Mouse (Mus musculus): ENCODE data around the gene Tbc1d22a.

Gene Tbc1d22a

DNA sequence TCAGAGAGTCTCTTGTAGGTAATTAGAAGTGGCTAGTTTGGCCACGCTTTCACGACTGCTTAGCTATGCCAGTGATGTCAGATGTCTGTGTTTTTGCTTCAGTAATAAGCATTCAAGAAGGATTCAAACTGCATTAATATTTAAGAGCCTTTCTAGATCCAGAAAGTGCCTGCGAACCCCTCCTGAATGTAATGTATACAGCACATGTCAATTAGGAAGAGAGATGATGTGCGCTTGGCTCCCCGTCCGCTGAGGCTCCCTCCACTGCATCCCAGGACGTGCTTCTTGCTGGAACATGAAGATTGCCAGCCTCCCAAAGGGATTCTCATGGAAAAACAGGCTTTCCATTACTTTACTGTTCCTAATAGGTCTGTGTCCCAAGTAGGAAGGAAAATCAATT, 115.7 kb downstream of the Tbc1d22a start:
- no peak for ATAC-seq (ENCODE audit: insufficient number of reproducible peaks, low FRiP score, low TSS enrichment)

DNA sequence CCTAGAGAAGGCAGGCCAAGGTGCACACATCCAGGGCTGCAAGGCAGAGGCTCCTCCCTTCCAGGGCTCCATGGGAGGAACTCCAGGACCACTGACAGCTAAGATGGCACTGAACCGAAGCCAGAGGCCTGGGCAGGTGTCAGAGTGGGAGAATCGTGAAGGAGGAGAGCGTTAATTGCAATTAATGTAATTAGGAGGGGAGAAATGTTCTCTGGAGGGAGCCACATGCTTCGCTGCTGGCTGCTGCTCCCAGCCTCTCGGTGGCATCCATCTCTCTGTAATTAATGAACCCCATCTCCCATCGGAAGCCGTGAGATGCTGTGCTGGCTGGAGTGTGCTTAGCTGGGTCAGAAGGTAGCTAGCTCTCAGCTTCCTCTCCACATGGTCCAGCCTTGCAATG, 116.2 kb downstream of the Tbc1d22a start:
- ATAC-seq (ENCODE audit: insufficient number of reproducible peaks, low FRiP score, low TSS enrichment): no peak

DNA sequence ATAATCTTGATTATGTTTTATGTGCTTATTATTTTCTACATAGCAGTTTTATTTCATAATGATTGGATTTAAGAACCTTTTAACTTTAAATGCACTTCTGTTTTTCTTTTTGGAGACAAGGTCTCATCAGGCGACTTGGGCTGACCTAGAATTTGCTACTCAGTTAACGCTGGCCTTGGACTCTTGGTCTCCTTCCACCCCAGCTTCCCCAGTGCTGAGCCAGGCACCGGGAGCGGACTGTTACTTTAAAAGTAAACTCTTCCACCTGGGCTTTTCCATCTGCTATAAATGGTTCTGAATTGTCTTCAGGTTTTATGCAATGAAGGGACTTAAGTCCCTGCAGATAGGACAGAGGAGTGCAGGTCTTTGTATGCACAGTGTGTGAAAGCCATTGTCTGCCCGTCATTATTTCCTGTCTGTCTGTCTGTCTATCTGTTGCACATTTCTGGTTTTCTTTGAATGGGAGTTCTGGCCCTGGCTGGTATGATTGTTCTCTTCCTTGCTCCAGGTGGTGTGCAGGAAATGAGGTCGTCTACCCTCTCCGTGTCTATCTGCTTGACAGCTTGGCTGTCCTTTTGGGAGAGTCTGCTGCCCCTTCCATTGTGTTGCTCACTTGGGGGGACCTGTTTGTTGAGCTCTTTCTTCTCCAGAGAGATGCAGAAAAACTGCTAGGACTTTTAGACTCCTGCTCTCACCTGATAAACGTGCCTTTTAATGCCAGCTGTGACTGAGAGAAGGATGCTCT, 117.4 kb downstream of the Tbc1d22a start:
- no peak for ATAC-seq (ENCODE audit: insufficient number of reproducible peaks, low FRiP score, low TSS enrichment)

DNA sequence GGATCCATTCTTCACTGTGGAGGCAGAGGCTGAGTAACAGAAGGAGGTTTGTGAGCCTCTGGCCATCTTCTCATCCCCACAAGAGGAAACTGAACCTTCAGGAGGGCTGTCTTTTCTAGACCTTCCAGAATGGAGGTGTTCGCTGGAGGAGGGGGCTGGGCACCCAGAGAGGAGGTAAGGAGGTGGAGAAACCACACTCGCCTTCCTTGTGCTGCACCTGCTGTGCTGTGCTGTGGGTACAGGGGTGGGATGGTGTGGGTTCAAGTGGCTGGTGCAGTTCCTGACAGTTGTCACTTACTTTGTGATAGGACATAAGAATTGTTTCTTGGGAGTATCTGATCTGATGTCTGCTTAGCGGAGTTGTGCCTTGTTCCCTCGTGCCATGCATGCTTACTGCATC, 118.9 kb downstream of the Tbc1d22a start:
- ATAC-seq (ENCODE audit: insufficient number of reproducible peaks, low FRiP score, low TSS enrichment): no peak

DNA sequence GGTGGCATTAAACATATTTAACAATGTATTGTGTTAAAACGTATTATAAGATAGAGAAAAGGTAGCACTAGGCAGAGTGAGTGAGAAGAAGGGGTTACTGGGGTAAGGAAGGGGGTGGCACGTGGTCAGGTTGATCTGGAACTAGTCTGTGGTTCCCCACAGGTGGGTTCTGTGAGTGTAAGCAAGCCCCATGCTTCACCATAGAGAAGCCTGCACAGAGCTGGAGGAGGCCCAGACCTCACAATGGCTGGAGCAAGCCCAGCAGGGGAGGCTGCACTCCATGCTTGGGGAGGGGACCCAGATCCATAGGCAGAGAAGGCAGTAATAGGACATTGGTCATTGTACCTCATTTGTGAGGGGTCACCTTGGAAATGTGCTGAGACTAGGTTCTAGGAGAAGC, 119.3 kb downstream of the Tbc1d22a start:
- no peak for ATAC-seq (ENCODE audit: insufficient number of reproducible peaks, low FRiP score, low TSS enrichment)

DNA sequence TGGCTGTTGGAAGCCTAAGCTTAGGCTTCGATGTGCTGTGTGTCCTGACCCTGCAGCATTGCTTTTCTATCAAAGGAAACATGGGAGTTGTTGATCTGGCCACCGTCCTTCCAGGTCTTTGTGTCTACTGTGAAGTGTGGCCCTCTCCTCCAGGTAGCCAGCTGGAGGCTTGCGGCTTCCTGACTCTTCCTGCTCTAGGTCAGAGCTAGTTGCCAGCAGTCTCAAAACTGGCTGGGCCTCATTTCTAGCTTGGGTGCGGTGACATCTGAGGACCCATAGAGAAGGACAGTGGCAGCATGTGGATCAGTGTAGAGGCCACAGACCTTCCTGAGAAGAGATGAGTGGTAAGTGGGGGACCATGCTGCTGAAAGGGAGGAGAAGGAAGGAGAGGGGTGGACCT, 120.0 kb downstream of the Tbc1d22a start:
- ATAC-seq (ENCODE audit: insufficient number of reproducible peaks, low FRiP score, low TSS enrichment): no peak

DNA sequence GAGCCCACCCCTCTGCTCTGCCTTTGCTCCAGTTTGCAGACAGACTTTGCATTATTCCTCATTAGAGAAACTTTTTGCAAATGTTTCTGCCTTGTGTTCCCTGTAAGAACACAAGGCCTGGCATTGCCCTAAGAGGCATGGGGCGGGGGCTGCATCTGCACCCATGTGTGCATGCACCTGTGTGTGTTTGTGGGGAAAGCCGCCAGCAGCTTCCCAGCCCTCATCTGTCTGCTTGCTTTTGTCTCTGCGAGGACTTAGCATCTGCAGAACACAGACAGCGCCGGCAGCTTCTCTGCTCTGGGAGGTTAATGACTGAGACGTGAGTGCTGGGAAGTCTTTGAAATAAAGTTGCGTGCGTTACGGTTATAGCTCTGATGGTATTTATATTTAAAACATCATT, 120.5 kb downstream of the Tbc1d22a start:
- ATAC-seq (ENCODE audit: insufficient number of reproducible peaks, low FRiP score, low TSS enrichment): no peak

DNA sequence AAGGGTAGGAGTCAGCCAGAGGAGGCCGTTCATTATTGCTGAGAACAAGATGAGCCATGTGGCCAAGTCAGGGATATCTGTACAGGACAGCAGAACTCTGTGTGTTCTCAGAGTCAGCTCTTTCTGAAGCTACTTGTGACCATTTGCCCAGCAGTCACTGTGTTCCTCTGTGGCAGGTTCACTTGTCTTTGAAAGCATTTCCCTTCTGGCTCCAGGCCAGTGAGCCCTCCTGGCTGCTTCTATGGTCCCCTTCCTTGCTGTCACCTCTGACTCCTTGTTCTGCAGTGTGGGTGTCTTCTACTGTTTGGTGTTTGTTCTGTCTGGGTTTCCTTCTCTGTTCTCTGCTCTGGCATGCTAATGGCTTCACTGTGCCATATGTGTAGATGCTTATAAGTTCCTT, 121.5 kb downstream of the Tbc1d22a start:
- no peak for ATAC-seq (ENCODE audit: insufficient number of reproducible peaks, low FRiP score, low TSS enrichment)

DNA sequence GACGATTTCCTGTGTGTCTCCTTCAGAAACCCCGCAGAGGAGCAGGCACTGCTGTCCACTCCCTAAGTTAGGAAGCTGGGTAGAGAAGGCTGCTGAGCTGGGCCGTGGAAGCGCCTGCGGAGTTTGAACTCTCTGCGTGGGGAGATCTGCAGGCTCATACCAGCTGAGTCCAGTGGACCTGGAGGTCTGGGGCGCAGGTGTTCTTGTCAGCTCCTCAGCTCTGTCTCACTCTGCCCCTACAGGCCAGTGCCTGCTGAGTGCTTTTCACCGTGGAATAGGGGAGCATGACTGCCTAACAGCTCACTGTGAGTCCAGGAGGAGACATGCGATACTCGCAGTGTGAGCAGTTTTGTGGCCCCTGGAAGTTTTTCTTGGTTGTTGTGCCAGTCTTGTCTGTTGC, 123.5 kb downstream of the Tbc1d22a start:
- ATAC-seq (ENCODE audit: insufficient number of reproducible peaks, low FRiP score, low TSS enrichment): no peak

DNA sequence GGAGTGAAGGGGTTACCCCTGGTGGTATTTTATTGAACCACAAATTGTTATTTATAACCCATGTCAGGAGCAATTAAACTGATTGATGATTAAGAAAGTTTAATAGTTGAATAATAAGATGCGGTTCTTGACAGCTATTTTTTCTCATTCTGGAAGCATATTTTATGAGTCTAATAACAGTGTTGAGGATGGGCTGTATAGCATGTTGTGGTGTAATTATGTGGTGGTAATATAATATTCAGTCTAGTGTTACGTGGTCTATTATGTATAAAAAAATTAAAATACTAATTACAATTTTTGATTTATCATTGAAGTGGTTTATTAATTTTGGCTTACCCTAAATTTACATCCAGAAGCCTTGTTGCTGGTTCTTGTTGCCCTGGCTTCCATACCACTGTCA, 125.5 kb downstream of the Tbc1d22a start:
- no peak for ATAC-seq (ENCODE audit: insufficient number of reproducible peaks, low FRiP score, low TSS enrichment)

DNA sequence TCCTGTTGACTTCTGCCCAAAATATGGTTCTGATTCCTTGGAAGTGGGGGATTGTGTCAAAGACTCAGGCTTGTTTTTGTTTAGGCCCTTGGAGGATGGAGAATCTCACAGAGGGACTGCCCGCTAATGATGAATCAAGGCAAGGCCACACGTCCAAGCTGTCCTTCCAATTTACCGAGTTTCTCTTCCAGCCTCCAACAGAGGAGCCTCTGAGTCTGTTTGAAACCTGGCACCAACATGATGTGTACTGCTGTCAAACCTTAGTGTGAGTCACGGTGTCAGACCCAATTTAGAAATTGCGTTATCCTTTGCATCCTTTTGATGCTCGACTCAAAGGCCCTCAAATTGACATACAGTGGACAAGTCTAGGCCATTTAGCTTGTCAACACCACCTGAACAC, 126.5 kb downstream of the Tbc1d22a start:
- ATAC-seq (ENCODE audit: insufficient number of reproducible peaks, low FRiP score, low TSS enrichment): no peak

DNA sequence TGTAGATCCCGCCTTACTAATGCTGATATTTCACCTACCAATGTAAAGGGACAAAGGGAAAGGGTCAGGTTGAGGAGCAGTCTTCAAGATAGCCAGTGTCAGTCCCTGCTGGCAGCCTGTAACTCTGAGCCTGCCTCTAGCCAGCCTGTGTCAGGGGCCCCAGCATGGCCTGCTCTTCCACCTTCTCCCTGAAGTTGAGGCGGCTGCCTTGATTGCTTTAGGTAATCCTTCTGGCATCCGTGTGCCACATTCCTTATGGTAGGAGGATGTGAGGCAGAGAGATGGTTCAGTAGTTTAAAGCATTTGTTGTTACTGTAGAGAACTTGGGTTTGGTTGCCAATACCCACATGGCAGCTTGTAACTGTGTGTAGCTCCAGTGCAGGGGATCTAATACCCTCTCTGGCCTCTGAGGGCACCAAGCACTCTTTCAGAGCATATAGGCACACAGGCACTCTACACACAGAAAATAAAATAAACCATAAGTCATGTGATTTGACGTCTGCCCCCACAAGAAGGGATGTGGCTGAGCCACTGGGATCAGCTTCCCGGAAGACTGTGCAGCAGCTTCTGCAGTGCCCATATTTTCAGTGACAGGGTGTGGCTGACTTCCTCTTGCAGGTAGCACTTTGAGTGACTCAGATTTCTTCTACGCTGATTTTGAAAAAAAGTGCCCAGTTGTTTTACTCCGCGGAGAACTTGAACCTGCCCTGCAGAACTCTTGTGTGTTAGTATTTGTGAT, 128.5 kb downstream of the Tbc1d22a start:
- ATAC-seq (ENCODE audit: insufficient number of reproducible peaks, low FRiP score, low TSS enrichment): no peak

DNA sequence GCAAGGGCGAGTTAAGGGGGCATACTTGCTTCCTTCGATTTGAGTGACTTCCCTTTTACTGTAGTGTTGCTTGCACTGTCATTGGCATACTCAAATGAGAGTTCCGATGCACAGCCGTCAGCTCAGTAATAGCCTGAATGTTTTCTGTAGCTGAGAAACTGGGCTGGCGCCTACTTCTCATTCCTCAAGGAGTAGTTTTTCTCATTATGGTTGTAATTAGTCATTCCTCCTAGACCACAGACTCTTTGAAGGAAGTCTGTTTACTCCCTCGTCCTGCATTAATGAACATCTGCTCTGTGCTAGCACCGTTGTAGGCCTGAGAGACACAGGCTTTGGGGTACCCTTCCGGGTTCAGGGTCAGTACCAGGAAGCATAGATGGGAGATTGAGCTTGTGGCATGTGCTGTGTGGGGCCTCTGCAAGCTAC, 130.7 kb downstream of the Tbc1d22a start:
- no peak for ATAC-seq (ENCODE audit: insufficient number of reproducible peaks, low FRiP score, low TSS enrichment)

DNA sequence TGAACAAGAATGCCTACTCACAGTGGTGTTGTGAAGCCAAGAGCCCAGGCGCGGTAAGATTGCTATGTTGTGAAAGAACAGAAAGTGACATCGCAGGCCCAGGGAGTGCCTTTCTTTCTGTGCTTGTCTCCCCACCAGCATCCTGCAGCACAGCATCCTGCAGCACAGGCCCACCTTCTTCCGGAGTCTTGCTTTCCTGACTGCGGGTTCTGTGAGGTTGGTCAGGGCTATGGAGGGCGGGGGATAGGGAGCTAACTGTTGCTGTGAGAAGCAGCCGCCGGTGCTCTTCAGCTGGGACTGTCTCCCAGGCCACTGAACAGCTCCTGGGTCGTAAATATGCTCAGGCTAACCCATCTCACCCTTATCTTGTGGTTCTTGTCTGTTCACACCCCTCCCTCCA, 131.6 kb downstream of the Tbc1d22a start:
- no peak for ATAC-seq (ENCODE audit: insufficient number of reproducible peaks, low FRiP score, low TSS enrichment)

DNA sequence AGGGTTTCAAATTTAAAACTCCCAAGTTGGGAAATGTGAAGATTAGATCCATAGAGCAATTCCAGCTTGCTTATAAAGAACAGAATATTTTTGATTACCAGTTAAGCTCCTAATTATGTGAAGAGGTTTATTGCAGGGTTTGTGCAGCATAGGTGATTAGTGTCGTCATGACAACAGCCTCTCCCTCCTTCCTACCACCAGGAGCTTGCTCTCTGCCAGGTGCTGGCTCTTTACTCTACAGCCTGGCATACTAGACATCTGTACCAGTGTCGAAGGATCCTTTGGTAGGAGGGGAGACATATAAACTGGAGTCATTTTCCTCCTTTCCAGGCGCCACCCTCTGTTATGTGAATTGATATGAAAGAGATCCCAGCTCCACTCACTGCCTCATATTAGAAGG, 132.3 kb downstream of the Tbc1d22a start:
- ATAC-seq (ENCODE audit: insufficient number of reproducible peaks, low FRiP score, low TSS enrichment): no peak

DNA sequence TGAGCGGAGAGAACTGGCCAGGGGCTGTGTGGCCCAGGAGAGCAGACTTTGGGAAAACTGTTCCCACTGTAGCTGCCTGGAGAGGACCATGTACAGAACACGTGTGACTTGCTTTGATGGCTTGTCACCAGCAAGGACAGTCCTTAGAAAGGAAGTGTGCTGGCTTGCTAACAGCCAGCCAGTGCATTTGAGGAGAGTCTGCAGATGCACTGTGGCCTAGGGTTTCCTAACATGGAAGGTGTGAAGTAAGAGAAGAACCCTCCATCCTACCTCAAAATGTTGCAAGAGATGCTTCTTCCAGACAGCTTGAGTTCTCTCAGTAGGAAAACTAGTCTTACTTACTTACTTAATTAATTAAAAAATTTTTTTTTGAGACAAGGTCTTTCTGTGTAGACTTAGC, 140.7 kb downstream of the Tbc1d22a start:
- ATAC-seq (ENCODE audit: insufficient number of reproducible peaks, low FRiP score, low TSS enrichment): no peak

DNA sequence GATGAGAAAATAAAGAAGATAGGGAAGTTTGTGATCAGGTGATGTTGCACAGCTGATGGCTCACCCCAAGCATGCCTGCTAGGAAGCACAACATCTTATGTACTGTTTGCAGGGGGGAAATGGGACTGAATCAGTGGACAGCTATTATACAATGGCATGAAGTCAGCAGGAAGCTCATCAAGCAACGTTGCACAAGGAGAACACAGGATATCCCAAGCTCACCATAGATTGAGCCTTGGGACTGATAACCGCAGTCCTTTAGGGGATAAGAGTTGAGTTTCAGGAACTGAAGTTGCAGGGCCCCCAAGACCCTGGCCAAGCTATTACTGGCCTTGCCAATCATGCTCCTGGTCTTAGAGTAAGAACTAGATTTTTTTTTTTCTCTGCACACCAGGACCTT, 141.6 kb downstream of the Tbc1d22a start:
- ATAC-seq (ENCODE audit: insufficient number of reproducible peaks, low FRiP score, low TSS enrichment): no peak

DNA sequence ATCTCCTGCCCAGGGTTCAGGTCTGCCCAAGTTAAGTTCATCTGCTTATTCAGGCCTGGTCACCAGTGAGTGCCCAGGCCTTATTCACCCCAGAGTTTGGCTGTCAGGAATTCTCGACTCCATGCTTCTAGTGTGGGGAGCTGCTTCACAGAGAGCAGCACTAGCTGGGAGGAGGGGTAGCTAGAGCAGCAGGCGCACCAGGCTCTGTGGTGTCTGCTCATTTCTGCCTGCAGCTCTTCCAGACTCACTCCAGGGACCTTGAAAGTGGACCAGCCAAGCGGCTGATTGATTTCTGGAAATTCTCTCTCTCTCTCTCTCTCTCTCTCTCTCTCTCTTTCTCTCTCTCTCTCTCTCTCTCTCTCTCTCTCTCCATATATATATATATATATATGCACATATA, 146.1 kb downstream of the Tbc1d22a start:
- ATAC-seq (ENCODE audit: insufficient number of reproducible peaks, low FRiP score, low TSS enrichment): no peak

DNA sequence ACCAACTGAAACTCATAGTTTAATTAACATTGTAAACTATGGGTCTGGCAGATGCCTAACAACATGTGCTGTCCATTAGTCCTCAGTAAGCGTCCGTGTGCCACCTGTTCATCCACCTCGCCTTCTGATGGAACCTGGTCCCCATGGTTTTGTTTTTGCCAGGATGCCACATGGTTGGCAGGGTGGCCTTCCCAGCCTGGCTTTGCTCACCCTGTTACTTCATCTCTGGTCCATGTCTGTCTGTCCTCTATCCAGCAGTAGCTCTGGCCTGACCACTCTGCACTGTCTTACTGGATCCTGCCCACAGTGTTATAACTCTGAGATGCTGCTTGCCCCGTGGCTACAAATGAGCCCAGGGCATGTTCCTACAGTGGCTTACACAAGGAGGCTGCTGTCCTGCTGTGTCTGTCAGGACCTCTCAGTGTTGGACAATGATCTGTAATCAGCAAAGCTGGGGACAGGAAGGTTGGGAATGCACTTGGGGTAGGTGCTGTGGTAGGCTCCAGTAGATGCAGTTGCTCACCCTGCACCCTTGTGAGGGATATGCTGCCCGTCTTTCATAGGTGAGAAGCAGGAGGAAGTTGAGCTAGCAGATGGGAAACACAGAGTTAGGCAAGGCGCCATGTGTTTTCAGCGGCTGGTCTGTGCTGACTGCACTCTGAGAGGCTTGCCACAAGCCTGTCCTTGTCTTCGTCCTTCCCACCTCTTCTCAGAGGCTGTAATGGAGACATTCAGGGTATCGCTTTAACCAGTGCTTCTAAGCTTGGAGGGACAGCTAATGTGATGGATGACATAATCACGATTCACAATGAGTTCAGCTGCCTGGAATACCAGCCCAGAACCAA, 148.3 kb downstream of the Tbc1d22a start:
- peak; percentile 60 for ATAC-seq (ENCODE audit: insufficient number of reproducible peaks, low FRiP score, low TSS enrichment)

DNA sequence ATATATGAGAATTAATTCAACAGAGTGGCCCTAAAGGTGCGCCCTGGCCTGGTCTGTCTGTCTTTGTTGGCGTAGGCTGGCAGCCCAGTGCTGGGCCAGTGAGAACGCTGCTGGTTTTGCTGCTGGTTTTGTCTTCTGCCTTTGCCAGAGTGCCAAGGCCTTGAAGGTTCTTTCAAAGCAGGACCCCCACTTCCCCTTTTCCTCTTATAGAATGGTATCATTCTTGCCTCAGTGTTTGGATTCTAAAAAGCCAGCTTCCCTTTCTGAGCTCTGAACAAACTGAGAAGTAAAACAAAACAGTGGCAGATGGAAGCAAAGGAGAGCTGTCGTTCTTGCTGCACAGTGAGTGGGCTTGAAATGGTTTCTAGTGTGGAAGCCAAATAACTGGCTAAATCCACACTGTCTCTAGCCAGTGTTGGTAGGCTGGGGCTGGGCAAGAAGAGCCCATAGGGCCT, 149.6 kb downstream of the Tbc1d22a start:
- ATAC-seq (ENCODE audit: insufficient number of reproducible peaks, low FRiP score, low TSS enrichment): peak; percentile 36; the same call in 1 of the 2 replicates

Measured in cerebellum, adult (tissue).